Mouse (Mus musculus) spleen, adult 18-20 months (tissue): ENCODE measurements around the gene Pde7b.

ENCODE experiments used
- DNase-seq, 2 experiments: peaks; one replicate each; pipeline ENCODE4 v3.0.0; 2022; ENCODE audit warnings: mixed read lengths in 2 of 2

Pde7b gene

GRCm38 (mm10) chr10:20408336-20408735 lies 316.5 kb downstream of the Pde7b start:
- no peak for DNase-seq

DNA sequence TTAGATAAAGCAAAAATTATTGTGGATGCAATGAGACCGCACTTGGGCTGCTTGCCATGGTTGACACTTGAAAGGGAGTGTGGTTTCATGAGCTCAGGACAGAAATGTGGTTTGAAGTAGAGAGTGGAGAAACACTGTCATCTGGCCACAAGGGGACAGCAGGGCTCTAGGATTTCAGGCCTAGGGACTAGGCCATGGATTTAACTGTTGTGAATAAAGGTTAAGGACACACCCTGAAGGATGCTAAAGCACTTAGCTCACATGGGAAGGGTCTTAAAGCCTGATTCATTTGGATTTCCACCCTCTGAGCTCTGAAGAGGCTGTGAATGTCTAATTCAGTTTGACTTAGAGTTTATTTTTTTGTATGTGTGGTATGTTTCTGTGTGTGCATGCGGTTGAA lies 319.4 kb downstream of the Pde7b start:
- no peak for DNase-seq

DNA sequence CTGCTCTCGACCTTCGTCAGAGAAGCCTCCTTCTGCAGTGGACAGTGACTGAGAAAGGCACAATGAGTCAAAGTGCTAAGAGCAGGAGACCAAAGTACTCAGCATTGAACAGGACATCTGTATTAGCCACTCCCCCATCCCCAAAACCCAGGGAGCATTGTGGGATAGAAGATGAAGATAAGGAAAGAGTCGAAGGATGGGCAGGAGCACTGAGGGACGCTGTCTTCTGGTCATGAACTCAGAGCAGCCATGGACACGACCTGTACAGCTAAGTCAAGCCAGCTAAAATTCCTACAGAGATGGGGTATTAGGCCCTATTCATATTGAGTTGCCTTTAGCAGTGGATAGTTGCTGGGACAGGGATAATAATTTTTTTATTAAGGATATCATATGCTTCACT lies 321.9 kb downstream of the Pde7b start:
- no peak for DNase-seq

DNA sequence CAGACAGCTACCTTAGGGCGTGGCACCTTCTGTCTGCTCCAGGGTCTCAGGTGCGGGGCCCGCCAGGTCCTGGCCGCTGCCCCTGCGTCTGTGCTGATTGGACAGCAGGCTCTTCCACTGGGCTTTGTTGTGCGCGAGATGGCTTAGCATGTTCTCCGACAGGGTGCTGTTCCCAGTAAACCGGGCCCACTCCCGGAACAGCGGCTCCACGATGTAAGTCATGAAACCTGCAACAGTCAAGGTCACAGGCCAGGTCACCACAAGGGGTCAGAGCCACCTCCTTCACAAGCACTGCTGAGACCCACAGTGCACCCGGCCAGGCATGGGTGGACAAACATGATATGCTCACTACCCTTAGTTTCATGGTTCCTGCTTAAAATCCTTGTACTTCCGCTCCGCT lies 324.5 kb downstream of the Pde7b start:
- DNase-seq = no peak

DNA sequence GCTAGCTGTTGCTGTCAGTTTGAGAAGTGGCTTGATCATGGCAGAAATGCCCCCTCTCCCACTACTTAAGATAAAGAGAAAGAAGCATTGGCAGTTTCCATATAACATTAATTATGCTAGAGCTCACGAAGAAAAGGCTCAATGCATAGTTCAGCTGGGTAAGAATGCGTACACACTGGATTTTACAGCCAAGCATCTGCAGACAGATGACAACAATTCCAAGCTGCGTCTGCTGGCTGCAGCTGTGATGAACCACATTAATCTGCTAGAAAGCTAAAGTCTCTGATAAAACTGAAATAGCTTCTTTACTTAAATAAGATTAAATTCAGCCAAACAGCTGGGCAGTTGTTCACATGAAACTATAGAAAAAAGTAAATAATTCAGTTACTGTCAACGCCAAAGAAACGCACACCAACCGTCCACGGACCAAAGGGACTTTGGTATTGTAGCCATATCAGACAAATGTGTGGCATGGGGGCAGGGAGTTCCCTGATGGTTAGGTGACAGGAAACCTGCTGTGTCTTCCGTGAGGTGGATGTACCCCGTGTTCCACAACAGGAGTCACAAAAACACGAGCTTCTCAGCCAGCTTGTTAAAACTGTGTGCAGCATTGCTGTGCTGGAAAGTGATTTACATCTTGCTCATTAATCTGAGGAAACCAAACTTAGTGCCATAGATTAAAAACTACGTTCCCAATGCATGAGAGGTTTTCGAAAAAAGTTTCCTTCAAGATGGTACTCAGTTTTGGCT lies 326.1 kb downstream of the Pde7b start:
- no peak for DNase-seq

GRCm38 (mm10) chr10:20398224-20398623 lies 326.7 kb downstream of the Pde7b start:
- DNase-seq = peak in 1 of 2 experiments; percentile 18

GRCm38 (mm10) chr10:20395778-20396177 lies 329.1 kb downstream of the Pde7b start:
- no peak for DNase-seq

GRCm38 (mm10) chr10:20394815-20395214 lies 330.1 kb downstream of the Pde7b start:
- DNase-seq = no peak

- DNase-seq = no peak
Measured at GRCm38 (mm10) chr10:20390568-20390967, 334.3 kb downstream of the Pde7b start.

- no peak for DNase-seq
Measured at GRCm38 (mm10) chr10:20382807-20383419, 342.0 kb downstream of the Pde7b start.

DNA sequence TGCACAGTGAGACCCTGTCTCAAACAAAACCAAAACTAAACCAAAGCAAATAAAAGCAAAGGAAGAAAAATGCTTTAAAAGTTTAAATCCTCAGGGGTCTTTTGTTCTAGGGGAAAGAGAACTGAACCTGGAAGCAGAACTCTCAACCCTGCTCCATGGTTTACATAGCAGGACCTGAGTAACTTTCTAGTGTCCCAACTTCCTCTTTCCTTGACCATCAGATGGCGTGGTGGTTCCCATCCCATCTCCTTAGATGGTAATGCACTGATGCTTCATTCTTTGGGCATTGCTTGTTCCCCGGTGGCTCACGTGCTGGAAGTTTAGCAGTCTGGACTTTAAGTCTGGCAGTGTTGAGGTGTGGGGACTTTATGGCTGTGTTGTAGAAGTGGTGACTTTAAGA lies 343.5 kb downstream of the Pde7b start:
- DNase-seq = no peak

DNA sequence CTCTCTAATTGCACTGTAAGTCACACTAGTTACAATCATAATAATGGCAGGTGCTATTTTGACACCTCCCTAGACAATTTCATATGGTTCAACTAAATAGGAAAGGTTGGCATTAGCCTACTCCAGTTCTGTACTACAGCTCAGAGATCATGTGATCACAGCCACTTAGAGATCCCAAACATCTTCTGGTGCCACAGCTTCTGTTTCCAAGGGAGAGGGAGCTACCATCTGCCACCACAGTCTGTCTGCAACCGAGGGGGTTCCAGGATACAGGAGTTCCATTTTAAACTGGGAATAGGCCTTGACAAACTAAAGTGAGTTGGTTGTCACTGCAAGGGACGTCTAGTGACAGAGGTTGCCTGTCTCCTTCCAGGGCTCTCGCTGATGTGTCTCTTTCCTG lies 344.1 kb downstream of the Pde7b start:
- no peak for DNase-seq

DNA sequence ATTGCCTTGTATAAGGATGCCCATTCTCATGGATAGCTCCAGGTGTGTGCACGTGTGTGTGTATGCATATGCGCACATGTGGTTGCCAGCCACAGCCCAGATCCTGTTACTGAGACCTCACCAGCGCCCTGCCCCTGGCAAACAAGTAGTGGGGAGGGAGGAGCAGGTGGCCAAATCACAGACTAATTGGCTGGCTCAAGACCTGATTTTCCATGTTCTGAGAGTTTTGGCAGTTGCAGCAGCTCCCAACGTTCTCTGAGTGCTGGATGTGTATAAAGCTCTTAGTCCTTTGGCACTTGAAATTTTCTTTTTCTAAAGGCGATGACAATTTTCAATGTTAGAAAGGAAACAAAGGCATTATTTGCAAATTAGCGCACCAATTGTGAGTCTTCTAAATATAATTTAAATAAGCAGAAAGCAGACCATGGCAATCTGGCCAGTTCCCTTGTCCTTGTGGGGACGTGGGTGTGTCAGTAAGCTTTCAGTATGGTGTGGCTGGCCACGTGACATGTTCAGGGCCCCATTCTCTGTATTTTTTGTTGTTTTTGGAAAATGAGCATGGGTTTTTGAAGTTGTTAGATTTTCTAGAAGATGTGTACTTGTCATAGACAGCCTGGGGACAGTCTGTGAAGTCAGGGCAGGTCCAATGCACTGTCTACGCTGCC lies 345.7 kb downstream of the Pde7b start:
- no peak for DNase-seq

DNA sequence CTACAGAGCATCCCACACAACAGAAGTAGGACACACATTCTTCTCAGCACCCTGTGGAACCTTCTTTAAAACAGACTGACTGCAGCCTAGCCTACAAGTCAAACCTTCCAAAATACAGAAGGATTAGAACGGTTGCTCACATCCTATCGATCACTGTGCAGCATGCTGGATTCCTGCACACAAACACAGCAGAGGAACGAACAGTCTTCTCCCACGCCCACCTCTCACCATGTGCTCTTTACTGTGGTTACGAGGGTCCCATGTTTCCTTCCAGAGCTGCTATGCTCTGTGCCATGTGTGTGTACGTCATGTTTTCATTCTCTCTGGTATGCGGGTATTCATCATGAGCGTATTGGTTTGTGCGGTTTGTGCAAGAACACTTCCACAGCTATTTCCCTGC lies 347.3 kb downstream of the Pde7b start:
- DNase-seq = no peak

DNA sequence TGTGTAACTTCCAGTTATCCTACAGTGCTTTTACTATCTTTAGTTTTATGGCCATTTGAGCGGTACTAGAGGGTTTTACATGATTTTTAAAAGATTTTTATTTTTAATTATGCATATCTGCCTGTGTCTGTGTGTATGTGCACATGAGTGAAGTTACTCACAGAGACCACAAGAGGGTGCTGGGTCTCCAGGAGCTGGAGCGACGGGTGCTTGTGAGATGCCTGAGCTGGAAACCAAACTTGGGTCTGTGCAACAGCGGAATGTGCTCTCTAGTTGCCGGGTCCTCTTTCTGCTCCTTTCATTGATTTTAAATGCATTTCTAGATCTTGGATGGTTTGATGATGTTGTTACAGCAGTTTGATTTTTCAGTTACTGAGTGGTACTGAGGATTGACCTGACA lies 352.8 kb downstream of the Pde7b start:
- DNase-seq = no peak

GRCm38 (mm10) chr10:20362450-20363118 lies 362.3 kb downstream of the Pde7b start:
- no peak for DNase-seq

DNA sequence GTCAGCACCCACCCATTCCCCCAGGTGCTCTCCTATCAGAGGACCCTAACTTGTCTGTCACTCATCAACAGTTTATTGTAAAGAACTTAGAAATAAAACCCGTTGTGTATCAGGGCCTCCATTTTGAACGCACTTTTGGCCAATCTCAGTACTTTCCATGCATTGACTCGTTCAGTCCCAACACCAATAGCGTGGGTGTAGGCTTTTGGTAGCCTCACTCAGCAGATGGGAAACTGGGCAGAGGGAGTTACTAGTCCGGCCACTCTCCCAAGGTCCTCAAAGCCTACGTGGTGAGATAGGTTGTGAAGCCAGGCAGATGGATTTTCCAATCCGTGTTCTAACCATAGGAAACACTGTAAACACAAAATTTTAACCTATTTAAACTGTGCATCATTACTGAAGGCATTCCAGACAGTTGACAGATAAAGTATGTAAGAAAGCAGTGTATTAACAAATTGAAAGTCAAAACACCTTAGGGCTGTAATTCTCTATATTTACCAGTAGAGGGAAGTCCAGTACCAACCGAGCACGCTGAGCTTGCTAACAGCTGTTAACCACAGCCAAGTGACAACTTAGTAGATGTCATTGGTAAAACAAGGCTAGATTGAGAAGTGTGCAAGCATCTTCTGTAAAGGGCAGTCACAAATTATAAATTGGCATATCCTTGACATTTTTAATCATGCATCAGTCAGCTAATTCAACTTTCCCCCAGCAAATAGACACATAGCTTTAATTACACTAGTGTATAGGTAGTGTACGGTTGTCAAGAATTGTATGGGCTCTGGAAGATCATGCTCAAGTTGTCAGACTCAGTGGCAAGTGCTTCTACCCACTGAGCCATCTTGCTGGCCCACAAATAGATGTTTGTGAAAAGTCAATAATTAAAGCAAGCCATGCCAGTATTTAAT lies 363.1 kb downstream of the Pde7b start:
- no peak for DNase-seq

DNA sequence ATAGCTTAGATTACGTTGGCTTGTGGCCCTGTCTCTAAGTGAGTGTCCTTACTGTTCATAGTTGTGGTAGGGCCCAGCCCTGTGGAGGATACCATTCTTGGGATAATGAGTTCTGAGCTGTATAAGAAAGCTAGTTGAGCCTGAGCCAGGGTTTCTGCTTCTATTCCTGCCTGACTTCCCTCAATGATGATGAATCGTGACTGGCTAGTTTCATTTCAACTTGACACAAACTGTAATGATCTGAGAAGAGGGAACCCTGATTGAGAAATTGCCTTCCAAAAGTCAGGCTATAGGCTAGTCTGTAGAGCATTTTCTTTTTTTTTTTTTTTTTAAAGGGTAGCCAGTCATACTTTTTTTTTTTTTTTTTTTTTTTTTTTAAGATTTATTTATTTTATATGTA lies 376.0 kb downstream of the Pde7b start:
- no peak for DNase-seq
